Mouse (Mus musculus) activated CD4-positive, CD25-positive, alpha-beta regulatory T cell, adult 9 weeks (primary cell): Measurements from ENCODE around the gene Olfr54. TPM values are rescaled to one million over a fixed set of nuclear protein-coding genes. Genes with fewer than 3 reads are reported as not detected.

Experiments
- polyA plus RNA-seq: library from polyadenylated mRNA; unstranded; fragments of 100-300 nt; shearing (Covaris generic); gene quantifications from one replicate; pipeline ENCODE4 v1.2.1, GENCODE M21; 2017

Gene Olfr54
- polyA plus RNA-seq = 0.10 TPM

DNA sequence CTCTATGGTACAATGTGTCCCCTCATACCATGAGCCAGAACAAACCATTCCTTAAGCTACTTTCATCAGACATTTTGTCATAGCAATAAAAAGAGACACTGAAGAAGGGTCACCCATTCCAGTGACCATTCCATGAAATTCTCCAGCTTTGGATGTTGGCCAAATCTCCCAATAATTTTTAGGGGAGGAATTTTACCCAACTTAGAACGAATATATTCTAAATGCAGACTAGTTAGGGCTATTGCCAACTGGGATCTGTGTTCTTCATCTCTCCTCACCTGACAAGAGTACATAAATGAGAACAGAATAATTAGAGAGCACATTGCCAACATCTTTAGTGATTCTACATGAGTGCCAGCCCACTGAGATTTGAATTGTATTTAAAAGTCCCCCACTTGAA is at the start of gene Olfr54:
Olfr54 (plus strand) TSS at position 301 of the 400 bp plus-strand sequence.

DNA sequence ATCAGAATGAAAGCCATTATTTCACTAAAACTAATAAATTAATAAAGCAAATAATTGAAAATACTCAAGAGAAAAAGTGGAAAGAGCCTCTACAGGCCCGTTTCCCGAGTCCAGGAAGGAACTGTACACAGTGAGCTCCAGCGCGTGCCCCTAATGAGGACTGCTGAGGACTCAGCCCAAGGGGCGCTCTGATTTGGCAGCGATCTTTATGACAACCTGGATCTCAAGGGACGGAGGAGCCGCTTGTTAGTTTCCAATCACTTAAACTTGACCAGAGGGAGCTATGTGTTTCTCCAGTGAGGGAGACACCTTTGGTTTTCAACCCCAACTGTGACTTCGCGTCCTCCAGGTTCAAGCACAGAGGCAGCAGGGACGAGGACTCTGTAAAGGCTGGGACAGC is 47.8 kb upstream of the Olfr54 start, which contains the start of gene Olfr1378:
Olfr1378 (plus strand) TSS at position 301 of the 400 bp plus-strand sequence.

DNA sequence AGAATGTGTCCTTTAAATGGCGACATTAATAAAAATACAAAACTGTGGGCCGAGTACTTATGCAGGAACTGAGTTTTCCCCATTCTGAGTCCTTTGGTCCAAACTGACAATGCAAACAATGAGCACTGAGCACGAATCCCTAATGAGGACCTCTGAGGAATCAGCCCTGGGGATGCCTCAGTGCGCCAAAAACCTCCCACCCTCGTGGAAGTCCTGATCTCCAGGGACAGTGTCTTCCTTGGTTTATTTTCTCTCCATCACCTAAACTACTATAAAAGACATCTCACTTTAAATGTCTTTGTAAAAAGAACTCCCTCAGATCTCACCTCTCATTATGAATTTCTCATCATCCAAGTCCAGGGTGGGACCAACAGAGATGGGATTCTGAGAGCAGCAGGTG is 32.4 kb upstream of the Olfr54 start, which contains the start of gene Olfr1377:
Olfr1377 (plus strand) TSS at position 301 of the 400 bp plus-strand sequence.

DNA sequence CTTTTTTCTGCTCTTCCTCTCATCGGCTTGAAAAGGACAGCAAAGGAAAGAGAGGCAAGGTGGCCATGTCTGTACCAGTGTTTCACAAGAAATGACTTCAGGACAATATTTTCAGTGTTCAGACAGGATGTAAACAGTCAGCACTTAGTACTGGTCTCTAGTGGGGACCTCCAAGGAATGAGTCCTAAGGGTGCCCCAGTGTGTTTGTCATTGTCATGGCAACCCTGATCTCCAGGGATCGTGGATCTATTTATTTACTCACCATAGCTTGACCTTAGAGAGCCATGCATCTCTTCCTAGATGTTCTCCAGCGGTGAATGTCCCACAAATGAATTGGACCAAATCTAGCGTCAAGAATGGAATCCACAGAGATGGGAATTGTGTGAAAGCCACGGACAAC is 10.7 kb upstream of the Olfr54 start, which contains the start of gene Olfr51:
Olfr51 (plus strand) TSS at position 301 of the 400 bp plus-strand sequence.

DNA sequence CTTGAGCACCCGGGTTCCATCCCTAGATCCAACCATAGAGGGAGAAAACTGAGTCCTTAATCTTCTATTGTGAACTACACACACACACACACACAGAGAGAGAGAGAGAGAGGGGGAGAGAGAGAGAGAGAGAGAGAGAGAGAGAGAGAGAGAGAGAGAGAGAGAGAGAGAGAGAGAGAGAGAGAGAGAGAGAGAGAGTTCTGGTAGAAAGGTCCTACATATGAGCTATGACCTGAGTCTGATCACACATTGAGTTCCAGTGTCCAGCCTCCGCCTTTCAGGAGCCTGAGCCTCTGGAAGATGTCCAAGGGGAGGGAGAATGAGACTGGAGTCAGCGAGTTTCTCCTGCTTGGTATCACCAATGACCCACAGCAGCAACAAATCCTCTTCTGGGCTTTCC is 33.8 kb downstream of the Olfr54 start, which contains the start of gene Olfr1375:
Olfr1375 (plus strand) TSS at position 301 of the 400 bp plus-strand sequence.

DNA sequence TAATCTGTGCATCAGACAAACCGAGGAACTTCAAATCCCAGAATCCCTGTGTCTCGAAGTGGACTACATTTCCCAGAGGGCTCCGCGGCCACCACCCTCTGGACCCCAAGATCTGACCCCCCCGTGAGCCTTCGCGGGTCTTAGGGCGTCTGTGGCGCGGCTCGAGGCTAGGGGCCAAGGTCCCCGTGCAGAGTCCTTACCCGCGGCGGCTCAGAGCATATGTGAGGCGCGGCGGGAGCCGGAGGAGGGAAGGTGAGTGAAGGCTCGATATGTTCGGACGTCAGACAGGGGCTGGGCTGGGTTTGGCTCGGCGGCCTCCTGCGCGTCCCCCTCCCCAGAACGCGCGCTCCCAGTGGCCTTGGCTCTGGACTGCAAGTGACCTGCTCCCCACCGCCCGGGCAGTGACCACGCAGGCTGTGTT is 45.1 kb downstream of the Olfr54 start, which contains the start of gene Zfp354a:
Zfp354a (plus strand) TSS at position 107 of the 421 bp plus-strand sequence.

Other genes with a start within 250 kb of the Olfr54 start
- 1.5 TPM for gene Zfp354c, start 186.5 kb upstream of the Olfr54 start, polyA plus RNA-seq
- not detected for gene Zfp879, start 172.7 kb upstream of the Olfr54 start, polyA plus RNA-seq
- 0.07 TPM for gene Grm6, start 163.6 kb upstream of the Olfr54 start, polyA plus RNA-seq
- gene Zfp454, start 126.6 kb upstream of the Olfr54 start, polyA plus RNA-seq = not detected
- 1.9 TPM for gene Zfp2, start 98.1 kb upstream of the Olfr54 start, polyA plus RNA-seq
- gene Zfp354b, start 82.6 kb upstream of the Olfr54 start, polyA plus RNA-seq = not detected
- not detected for gene 4933414I15Rik, start 70.5 kb upstream of the Olfr54 start, polyA plus RNA-seq
- not detected for gene Prop1, start 60.5 kb upstream of the Olfr54 start, polyA plus RNA-seq
- not detected for gene Olfr1378, start 47.7 kb upstream of the Olfr54 start, polyA plus RNA-seq
- not detected for gene Olfr1377, start 32.3 kb upstream of the Olfr54 start, polyA plus RNA-seq
- not detected for gene Olfr51, start 10.6 kb upstream of the Olfr54 start, polyA plus RNA-seq
- gene Olfr1375, start 33.9 kb downstream of the Olfr54 start, polyA plus RNA-seq = not detected
- not detected for gene Zfp354a, start 45.0 kb downstream of the Olfr54 start, polyA plus RNA-seq
- gene Gm12569, start 206.2 kb downstream of the Olfr54 start, polyA plus RNA-seq = not detected
- gene Clk4, start 247.5 kb downstream of the Olfr54 start, polyA plus RNA-seq = 244 TPM
- gene BC049762, start 248.8 kb downstream of the Olfr54 start, polyA plus RNA-seq = not detected